Mouse (Mus musculus) brain, embryonic 14.5 days (tissue): ENCODE results near the gene Thop1. TPM values are rescaled to one million over a fixed set of nuclear protein-coding genes. Genes with fewer than 3 reads are reported as not detected.
"Not testable (repeated sequence)": the region's sequence is repeated elsewhere in the genome, so short reads cannot be mapped to it uniquely, and the experiment has no call there.

Experiments used
- DNase-seq: peaks from one replicate; pipeline ENCODE4 v3.0.0-alpha.2; 2011; ENCODE audit warnings: low read depth
- CTCF ChIP-seq: fragments of 200-500 bp; IDR thresholded peaks from 2 replicates; pipeline ENCODE4 v1.5.1; 2012; ENCODE audit warnings: inconsistent platforms, mild to moderate bottlenecking, moderate library complexity, borderline replicate concordance; ENCODE audit not compliant: insufficient read depth, insufficient read length; ENCODE audit errors: extremely low read depth
- POLR2A ChIP-seq: fragments of 200-500 bp; IDR thresholded peaks from 2 replicates; pipeline ENCODE4 v1.6.1; 2012; ENCODE audit warnings: mild to moderate bottlenecking, inconsistent platforms, borderline replicate concordance; ENCODE audit not compliant: poor library complexity, insufficient read depth, insufficient read length, severe bottlenecking; ENCODE audit errors: extremely low read depth
- polyA plus RNA-seq: library from polyadenylated mRNA; depleted of rRNA; stranded (reverse); fragments of >200 nt; gene quantifications from 2 replicates; pipeline ENCODE4 v1.2.3, GENCODE M21; 2012

Gene Thop1
- polyA plus RNA-seq, 1 experiment = 69.5 TPM

DNA sequence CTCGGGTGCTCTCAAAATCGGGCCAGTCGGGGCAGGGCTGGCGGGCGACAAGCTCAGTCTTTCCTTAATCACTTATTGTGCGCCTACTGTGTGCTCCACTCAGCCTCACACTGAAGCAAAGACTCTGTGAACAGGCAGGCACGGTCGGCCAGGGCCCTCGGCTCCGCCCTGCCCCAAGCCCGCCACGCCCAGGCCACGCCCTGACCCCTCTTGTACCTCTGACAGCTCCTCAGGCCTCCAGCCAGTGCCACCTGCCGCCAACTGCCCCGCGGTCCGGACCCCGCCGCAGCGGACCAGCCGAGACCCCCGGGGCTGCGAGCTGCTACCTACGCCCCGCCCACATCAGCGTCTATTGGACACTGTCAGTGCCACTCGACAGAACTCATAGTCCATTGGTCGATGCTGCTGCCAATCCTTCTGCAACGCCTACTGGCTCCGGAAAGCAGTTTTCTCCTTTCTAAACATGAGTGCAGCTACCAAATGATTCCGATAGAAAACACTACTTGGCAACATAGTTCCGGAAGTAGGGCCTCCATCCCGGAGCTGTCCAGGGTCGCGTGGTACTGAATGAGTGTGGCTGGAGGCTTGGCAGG, 32.8 kb upstream of the Thop1 start, which contains the start of gene Slc39a3:
Slc39a3 (minus strand) TSS at position 439 of the 593 bp plus-strand sequence.
- peak; percentile 100 for DNase-seq
- TF ChIP-seq CTCF = no peak
- peak; percentile 71 for TF ChIP-seq POLR2A

GRCm38 (mm10) chr10:81041458-81042175, 28.2 kb upstream of the Thop1 start:
- TF ChIP-seq CTCF (peak; percentile 94), POLR2A (no peak)
- peak; percentile 78 for DNase-seq

- not testable (repeated sequence) for DNase-seq
These were observed 24.6 kb upstream of the Thop1 start for GRCm38 (mm10) chr10:81045246-81045645.

DNA sequence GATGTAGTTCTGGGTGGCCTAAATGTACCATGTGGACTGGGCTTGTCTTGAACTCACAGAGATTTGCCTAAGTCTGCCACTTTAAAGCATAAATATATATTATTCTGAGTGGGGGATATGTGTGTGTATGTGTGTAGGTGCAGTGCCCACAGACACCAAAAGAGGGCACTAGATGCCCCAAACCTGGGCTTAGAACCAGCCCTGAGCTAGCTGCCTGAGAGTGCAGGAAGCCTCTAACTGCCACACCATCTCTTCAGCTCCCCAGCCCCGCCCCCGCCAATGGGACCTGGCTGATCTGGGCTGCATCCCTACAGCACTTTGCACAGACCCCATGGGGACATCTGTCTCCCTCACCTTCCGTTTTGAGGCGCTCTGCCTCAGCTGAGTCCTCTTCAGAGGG, 19.2 kb upstream of the Thop1 start:
- DNase-seq = no peak
- TF ChIP-seq CTCF (peak; percentile 48), POLR2A (no peak)

GRCm38 (mm10) chr10:81051133-81051532, 18.7 kb upstream of the Thop1 start:
- no peak for DNase-seq
- TF ChIP-seq CTCF (no peak), POLR2A (no peak)

DNA sequence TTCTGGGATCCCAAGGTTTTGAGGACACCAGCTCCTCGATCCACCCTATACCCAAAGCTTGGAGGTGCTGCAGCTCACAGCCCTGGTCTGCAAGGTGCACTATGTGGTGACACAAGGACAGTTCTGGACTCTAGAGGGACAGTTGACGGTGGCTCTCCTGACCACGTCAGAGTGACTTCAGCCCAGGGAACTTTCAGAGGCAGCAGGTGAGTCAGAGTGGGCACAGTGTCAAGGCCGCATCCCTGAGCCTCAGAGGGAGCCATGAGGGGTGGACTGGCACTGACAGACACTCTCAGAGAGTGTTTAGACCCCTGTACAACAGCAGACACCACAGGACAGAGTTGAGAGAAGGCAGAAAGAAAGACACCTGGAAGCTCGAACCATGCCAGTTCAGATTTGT, 17.3 kb upstream of the Thop1 start:
- TF ChIP-seq POLR2A = no peak
- no peak for TF ChIP-seq CTCF
- DNase-seq = no peak

DNA sequence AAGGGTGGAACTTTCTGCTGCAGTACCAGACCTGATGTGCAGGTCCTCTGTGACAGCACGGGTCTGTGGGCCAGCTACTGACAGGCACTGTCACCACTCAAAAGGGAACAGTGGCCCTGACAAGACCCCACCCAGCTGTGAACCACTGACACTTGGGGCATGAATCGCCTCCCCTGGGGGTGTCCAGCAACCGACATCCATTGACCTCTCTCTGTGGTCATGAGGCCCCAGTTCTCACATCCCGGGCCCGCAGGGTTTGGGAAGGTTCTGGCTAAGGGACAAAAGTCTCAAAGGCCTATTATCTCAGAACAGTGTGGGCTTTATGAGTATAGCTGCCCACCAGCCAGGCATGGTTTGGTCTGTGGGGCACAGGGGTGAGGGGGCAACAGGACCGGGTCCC, 14.7 kb upstream of the Thop1 start:
- TF ChIP-seq POLR2A (no peak), CTCF (no peak)

GRCm38 (mm10) chr10:81055802-81056340, 14.0 kb upstream of the Thop1 start:
- DNase-seq = not testable (repeated sequence)

More for the DNA sequence above, 14.7 kb upstream of the Thop1 start:
- DNase-seq = no peak

DNA sequence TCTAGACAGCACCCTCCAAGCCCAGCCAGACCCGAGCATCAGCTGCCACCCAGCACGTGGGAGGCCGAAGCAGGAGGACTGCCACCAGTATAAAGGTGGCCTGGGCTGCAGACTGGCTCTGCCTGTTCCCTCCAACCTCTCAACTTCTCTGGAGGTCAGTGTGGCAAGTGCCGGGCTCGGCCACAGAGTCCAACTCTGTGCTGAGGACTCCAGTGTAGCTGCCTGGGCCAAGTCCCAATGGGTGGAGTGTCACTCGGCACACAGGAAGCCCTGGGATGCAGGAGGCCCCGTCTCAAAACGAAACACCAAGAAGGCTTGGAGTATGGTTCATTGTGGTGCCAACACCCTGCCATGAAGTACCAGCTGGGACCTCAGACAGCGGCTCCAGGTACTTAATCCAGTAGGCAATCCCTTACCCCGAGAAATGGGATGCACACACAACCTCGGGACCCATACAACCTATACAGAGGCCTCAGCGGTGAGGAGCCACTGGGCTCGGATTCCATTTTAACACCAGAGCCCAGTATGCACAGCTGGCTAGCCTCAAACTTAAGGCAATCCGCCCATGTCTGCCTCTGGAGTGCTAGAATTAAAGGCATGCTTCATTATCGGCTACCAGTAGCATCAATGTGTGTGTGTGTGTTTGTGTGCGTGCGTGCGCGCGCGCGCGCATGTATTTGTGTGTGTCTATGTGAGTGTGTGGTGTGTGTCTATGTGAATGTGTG, 12.3 kb upstream of the Thop1 start:
- DNase-seq = no peak
- TF ChIP-seq POLR2A = no peak
- no peak for TF ChIP-seq CTCF

DNA sequence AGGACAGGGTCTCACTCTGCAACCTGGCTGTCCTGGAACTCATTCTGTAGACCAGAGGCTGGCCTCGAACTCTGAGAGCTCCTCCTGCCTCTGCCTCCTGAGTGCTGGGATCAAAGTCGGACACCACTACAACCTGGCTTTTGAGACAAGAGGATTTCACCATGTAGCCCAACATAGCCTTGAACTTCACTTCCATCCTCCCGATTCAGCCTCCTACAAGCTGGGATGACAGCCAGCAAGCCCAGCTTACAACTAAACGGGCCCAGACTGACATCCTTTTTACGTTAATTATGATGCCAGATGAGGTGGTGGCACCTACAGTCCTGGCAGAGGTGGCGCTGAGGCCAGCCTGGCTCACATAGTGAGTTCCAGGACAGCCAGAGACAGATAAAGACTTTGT, 10.9 kb upstream of the Thop1 start:
- DNase-seq = no peak
- TF ChIP-seq POLR2A (no peak), CTCF (no peak)

DNA sequence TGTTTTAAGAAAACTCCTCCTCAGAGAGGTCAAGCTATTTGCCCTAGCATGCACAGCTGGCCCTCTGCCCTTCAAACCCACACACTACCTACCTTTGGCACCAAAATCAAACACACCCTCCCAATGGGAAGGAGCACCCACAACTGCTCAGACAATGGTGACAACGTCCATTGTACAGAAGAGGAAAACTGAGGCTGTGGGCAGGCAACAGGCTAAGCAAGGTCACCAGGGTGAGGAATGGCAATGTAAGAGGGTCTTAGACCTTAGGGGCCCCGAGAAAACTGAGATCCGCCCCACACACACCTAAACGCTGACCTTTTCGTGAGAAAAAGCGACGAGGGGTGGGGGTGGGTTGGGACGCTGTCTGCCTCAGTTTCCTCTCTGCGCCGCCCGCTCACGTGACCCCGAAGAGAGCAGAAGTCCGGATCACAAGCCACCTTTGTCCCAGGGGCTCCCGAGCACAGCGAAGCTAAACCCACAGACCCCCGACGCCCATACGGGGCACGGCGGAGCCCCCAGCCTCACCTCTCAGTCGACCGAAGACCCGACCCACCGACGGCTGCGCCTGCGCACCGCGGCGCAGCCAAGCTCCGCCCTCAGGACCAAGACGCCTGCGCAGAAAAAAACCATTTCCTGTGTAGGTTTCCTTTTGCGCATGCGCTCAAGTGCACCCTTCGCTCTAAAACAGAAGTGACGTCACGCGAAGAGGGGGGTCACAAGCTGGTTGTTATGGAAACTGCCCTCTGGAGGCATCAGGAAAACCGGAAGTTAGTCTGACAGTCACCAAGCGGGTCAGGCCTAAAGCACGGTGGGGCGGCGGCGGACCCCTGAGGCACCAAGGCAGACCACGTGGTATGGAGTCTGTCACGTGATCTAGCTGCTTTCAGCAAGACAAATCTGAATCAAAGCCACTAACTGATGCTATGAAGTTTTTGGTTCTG, 10.0 kb upstream of the Thop1 start, which contains the start of gene Sgta:
Sgta (minus strand) TSS at position 579 of the 941 bp plus-strand sequence.
- peak; percentile 100 for DNase-seq
- TF ChIP-seq POLR2A (peak; percentile 84; the same call in 1 of the 2 replicates), CTCF (no peak)
